Mouse (Mus musculus) MEL (cell line): ENCODE data around the gene Gm49353.

ENCODE experiments used
- CTCF ChIP-seq, 3 experiments: IDR thresholded peaks in 2 of 3; conservative IDR thresholded peaks in 1 of 3; 2 replicates each; pipeline ENCODE4 v1.5.1; 2011 to 2012; ENCODE audit warnings: low read length in 3 of 3, low read depth in 2 of 3, mild to moderate bottlenecking in 2 of 3, improper control_type of control experiment in 1 of 3, inconsistent platforms in 1 of 3, mixed read lengths in 1 of 3, moderate library complexity in 1 of 3; ENCODE audit not compliant: control insufficient read depth in 1 of 3, insufficient read depth in 1 of 3, poor library complexity in 1 of 3, severe bottlenecking in 1 of 3
- MYB ChIP-seq: IDR thresholded peaks from 2 replicates; pipeline ENCODE4 v1.6.1; 2011; ENCODE audit warnings: mild to moderate bottlenecking, low read depth, low read length, improper control_type of control experiment
- ZMIZ1 ChIP-seq: IDR thresholded peaks from 2 replicates; pipeline ENCODE4 v1.6.1; 2012; ENCODE audit warnings: low read depth, mild to moderate bottlenecking, inconsistent platforms, low read length, improper control_type of control experiment, moderate library complexity

- TF ChIP-seq ZMIZ1, result no peak
- TF ChIP-seq CTCF (IDR thresholded peaks at IDR 0.05 in 2 of 3, conservative IDR thresholded peaks at IDR 0.05 in 1 of 3; ENCODE audit: control insufficient read depth in 1 of 3, insufficient read depth in 1 of 3, low read depth in 2 of 3, low read length in 3 of 3, poor library complexity in 1 of 3, severe bottlenecking in 1 of 3), result no peak
- no peak for TF ChIP-seq MYB
Observed at GRCm38 (mm10) chr10:29193769-29194168, 5.0 kb upstream of the Gm49353 start.
